Mouse (Mus musculus): ENCODE results near the gene Ablim2.

The Ablim2 gene

DNA sequence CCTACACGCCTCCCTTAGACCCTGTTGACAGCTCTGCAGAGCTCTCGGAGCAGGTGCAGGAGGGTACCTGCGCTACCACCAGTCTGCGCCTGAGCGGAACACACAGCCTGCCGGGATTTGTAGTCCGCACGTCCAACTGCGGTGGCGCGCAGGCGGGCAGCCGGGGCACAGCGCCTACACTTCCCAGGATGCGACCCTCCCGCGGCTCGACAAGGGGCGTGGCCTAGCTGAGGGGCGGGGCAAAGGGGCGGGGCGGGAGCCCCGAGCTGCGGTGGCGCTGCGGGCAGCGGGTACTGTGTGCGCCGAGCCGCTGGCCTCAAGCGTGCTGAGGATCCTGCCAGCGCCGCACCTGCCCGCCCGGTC lies at the start of gene Ablim2:
TSS of gene Ablim2 (plus strand) at position 242 of the 363 bp plus-strand sequence.
- peak; percentile 90 to 94 for DNase-seq

GRCm38 (mm10) chr5:35710481-35710880 lies 47.2 kb upstream of the Ablim2 start:
- DNase-seq, result no peak

DNA sequence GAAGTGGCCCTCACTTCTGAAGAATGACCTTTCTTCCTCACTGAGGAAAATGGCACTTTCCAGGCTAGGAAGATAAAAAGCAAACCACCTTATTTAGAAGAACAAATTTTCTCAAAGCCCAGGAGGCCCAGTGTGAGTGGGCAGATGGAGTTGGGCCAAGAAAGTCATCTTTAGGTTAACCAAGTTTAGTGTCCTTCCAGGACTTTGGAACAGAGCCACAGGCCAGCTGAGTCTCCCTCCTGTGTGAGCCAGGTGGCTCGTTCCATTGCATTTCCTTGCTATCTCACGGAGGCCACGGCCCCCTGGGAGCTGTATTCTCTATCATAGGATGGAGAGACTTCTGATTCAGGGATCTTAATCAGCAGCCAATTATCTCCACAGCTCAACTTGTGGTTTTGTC lies 46.7 kb upstream of the Ablim2 start:
- DNase-seq, result no peak

DNA sequence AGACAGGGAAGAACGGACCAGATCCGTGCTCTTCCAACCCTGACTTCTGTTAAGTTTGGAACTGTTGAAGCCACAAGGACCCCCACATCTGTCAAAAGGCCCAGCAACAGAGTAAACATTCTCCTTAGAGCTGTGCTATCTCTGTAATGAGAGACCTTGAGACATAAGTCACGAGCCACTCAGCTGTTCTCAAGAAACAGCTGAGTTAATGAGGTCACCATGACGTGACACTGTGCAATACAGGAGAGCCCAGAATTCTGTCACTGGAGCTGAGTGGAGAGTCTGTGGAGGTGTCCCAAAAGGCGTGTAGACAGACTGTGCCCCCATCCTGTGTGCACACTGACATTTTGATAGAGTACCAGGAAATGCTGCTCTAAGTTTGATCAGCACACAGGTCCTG lies 45.2 kb upstream of the Ablim2 start:
- DNase-seq, result no peak

GRCm38 (mm10) chr5:35713649-35714354 lies 43.9 kb upstream of the Ablim2 start:
- peak; percentile 63 to 76 for DNase-seq

- DNase-seq, result no peak
These were observed 40.2 kb upstream of the Ablim2 start for GRCm38 (mm10) chr5:35717455-35717854.

GRCm38 (mm10) chr5:35717946-35718345 lies 39.7 kb upstream of the Ablim2 start:
- DNase-seq, result peak; percentile 54 to 70

- DNase-seq, result no peak
These were observed 38.9 kb upstream of the Ablim2 start for GRCm38 (mm10) chr5:35718817-35719216.

DNA sequence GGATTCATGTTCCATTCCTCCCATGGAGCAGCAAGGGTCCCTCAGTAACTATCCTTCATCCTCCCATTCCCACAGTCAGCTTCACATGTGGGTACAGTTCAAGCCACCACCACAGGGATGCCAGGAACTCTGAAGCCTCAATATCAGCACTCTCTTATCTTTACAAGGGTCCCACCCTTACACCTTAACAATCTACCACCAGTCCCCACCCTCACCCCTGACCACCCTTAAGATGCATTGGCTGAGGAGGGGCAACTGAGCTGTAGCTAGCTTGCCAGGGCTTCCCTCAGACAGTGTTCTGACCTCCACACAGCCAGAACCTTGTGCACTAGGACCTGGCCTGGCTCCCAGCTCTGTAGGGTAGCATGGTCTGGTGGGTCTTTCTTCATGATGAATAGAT lies 38.3 kb upstream of the Ablim2 start:
- DNase-seq, result no peak

DNA sequence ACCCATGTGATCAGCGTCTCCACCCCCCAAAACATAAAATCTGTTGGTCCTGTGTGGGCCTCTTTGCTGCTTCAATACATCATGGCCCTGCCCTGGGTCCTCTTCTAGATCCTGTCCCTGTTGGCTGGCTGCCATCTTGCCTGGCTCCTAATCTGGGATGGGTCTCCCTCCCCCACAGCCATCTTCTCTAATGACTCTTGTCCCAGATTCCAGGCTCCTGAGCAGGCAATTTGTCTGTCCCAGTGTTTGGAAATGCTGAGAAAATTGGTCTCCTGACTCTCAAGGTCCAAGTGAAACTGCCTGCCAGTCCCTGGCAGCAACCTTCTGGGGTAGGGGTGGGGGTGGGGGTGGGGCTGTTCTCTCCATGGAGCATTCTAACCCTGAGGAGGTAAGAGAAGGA lies 37.8 kb upstream of the Ablim2 start:
- DNase-seq, result no peak

GRCm38 (mm10) chr5:35721933-35722332 lies 35.7 kb upstream of the Ablim2 start:
- DNase-seq, result no peak

DNA sequence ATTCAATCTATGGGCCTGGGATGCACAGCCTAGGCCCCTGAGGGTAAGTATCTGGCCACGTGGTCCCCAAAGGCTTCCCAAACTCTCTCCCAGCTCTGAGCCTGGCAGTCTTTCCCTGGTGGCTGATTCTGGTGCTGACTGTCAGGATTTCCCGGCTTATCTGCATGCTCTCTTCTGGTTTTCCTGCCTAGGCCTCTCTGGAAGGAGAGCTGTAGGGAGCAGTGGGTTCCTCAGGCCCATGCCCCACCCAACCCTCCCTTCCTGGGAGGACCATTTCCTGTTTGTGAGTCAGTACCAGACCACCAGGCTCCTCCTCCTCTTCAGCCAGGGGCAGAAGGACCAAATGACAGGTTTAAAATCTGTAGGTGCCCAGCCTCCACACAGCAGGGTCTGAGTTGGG lies 35.0 kb upstream of the Ablim2 start:
- peak in 1 of 2 experiments; percentile 26 for DNase-seq

DNA sequence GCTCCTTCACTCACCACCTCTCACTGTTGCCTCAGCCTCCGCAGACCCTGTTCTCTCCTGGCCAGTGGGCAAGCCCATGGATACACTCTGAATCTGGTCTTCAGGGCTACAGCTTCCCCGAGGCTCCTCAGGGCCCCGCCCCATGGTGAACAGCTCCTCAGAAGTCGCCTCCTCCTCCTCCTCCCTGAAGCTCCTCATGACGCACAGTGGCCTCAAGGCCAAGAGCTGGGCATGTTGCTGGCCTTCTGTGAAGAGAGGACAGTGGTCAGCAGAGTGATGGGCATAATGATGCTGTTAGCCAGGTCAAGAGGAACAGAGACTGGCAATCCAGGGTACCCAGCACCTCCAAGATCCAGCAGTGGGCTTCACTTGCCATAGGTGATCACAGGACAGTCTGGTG lies 33.8 kb upstream of the Ablim2 start:
- DNase-seq, result no peak

GRCm38 (mm10) chr5:35725840-35726239 lies 31.8 kb upstream of the Ablim2 start:
- DNase-seq, result no peak

DNA sequence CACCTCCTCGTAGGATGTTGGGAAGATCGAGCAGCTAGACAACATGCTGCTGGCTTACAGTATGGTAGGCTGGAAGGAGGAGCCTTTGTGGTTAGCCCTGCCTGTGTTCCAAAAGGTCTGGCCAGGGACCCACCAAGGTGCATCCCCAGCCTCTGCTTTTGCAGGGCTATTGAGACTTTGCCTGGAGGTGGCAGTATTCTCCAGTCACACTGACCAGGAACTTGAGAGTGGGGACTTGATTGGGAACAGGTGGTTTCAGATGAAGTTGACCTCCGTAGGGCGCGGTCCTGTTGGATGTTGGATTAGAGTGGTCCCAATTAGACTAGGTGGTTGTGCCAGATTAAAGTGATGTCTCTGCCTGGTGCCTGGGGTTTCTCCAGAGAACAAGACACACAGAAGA lies 30.2 kb upstream of the Ablim2 start:
- DNase-seq, result peak in 1 of 2 experiments; percentile 33

DNA sequence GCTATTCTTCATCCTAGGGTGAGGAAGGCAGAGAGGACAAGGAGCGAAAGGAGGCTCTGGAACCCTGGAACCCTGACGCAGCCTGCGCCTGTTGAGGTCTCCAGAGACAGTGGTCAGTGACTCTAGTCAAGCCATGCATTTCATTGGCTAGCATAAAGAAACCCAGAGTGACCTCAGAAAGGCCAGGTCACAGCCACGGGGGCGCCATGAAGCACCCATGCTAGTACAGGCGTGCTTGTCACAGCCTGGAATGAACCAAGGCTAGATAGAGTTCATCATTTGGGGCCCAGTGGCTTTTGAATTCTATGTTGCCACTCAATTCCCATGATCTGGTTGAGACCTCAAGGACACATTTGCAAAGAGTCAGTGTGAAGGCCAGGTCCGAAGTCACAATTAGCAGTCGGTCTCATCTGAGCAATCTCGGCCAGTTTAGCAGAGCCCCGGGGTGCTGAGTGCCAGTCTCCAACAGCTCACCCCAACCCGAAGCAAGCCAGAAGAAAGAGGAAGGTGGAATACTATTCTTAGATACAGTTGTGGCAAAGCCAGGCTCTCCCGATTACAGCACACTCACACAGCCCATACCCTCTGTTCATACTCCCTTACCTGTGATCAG lies 29.2 kb upstream of the Ablim2 start:
- no peak for DNase-seq

DNA sequence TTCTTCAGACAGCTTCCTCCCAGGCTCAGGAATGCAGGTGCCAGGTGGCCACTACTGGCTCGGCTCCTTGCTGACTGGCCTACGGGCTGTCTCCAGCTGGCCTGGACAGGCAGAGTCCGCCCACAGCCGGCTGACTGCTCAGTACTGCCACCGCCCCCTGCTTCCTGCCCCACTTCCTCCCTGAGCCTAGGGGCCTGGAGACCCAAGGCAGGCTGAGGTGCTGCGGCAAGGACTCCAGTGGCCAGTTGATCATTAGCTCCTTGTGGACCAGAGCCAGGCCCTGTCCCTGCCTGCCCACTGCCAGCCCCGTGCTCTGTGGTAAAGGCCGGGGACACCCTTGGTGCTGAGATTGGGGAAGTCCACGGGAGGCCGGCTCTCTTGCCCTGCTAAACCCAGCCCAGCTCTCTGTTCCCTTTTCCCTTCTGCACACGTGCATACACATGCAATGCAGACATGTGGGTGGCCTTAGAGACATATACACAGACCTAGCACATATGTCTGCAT lies 28.7 kb upstream of the Ablim2 start:
- DNase-seq, result peak; percentile 88 to 93

GRCm38 (mm10) chr5:35729844-35730243 lies 27.8 kb upstream of the Ablim2 start:
- DNase-seq, result peak; percentile 83 to 86

DNA sequence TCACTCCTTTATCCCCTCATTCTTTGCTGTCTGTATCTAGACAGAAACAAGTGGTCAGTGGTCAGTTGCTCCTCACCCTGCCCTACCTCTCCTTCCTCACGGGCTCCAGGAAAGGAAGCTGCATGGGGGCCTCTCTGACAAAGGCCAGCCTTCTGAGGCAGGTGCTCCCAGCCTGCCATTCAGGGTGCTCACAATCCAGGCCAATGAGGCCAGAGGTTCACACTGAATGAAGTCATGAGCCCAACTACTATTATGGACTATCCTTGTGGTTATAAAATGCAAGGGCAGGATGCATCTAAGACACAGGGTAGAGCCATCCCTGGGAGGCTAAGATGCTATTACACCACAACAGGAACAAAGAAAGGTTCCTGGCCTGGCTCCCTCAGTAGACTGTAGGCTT lies 27.1 kb upstream of the Ablim2 start:
- no peak for DNase-seq

DNA sequence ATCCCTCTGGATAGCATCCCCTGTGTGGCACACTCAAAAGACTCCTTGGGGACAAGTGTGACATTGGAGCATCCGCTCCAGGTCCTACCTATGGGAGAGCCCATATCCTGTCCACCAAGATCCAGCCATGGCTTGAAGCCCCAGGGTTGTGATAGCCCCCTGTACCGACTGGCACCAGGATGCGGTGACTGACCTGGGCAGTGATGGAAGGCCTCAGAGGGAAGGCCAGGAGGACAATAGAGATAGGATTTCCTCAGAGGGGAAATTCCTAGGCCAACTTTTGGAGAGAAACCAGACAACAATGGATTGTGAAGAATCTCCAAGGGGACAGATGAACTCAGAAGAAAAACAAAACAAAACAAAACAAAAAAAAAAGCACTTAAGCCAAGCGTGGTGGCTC lies 26.7 kb upstream of the Ablim2 start:
- peak in 1 of 2 experiments; percentile 18 for DNase-seq

- DNase-seq, result no peak
These were observed 24.2 kb upstream of the Ablim2 start for GRCm38 (mm10) chr5:35733523-35733922.

GRCm38 (mm10) chr5:35737231-35737901 lies 20.3 kb upstream of the Ablim2 start:
- peak; percentile 81 to 87 for DNase-seq

- no peak for DNase-seq
These were observed 18.7 kb upstream of the Ablim2 start for GRCm38 (mm10) chr5:35739005-35739404.

Measured in lung, postnatal 4 days (tissue).